Mouse (Mus musculus) c-Kit-positive CD71-negative TER-119-negative erythroid progenitor cells, embryonic 14.5 days (primary cell): ENCODE data around the gene Rc3h1.
"Not testable (repeated sequence)": the region's sequence is repeated elsewhere in the genome, so short reads cannot be mapped to it uniquely, and the experiment has no call there.

Experiments used
- DNase-seq: peaks from one replicate; pipeline ENCODE4 v3.0.0-alpha.2; 2013; ENCODE audit warnings: low read depth

Gene Rc3h1

GRCm38 (mm10) chr1:160906057-160906557 is at the start of gene Rc3h1:
Rc3h1 (plus strand) TSS chr1:160906418.
- DNase-seq: peak; percentile 86

GRCm38 (mm10) chr1:160858132-160858531 is 48.1 kb upstream of the Rc3h1 start:
- no peak for DNase-seq

GRCm38 (mm10) chr1:160859874-160860273 is 46.3 kb upstream of the Rc3h1 start:
- DNase-seq: not testable (repeated sequence)

- no peak for DNase-seq
Measured at GRCm38 (mm10) chr1:160861142-160861541, 45.1 kb upstream of the Rc3h1 start.

- DNase-seq: no peak
Measured at GRCm38 (mm10) chr1:160861632-160862031, 44.6 kb upstream of the Rc3h1 start.

GRCm38 (mm10) chr1:160863027-160863426 is 43.2 kb upstream of the Rc3h1 start:
- DNase-seq: no peak

GRCm38 (mm10) chr1:160874757-160875156 is 31.5 kb upstream of the Rc3h1 start:
- no peak for DNase-seq

GRCm38 (mm10) chr1:160876968-160877367 is 29.2 kb upstream of the Rc3h1 start:
- DNase-seq: no peak

GRCm38 (mm10) chr1:160878485-160878884 is 27.7 kb upstream of the Rc3h1 start:
- peak; percentile 10 for DNase-seq

- DNase-seq: not testable (repeated sequence)
Measured at GRCm38 (mm10) chr1:160881378-160881777, 24.8 kb upstream of the Rc3h1 start.

GRCm38 (mm10) chr1:160881968-160882367 is 24.2 kb upstream of the Rc3h1 start:
- no peak for DNase-seq

GRCm38 (mm10) chr1:160884273-160884672 is 21.9 kb upstream of the Rc3h1 start:
- no peak for DNase-seq

- no peak for DNase-seq
Measured at GRCm38 (mm10) chr1:160884993-160885392, 21.2 kb upstream of the Rc3h1 start.

- DNase-seq: no peak
Measured at GRCm38 (mm10) chr1:160899701-160900100, 6.5 kb upstream of the Rc3h1 start.

GRCm38 (mm10) chr1:160904047-160904446 is 2.2 kb upstream of the Rc3h1 start:
- DNase-seq: no peak

GRCm38 (mm10) chr1:160906558-160907481 is 602 bp downstream of the Rc3h1 start:
- DNase-seq: peak; percentile 25

- no peak for DNase-seq
Measured at GRCm38 (mm10) chr1:160910176-160910575, 4.0 kb downstream of the Rc3h1 start.

- no peak for DNase-seq
Measured at GRCm38 (mm10) chr1:160910812-160911211, 4.6 kb downstream of the Rc3h1 start.

GRCm38 (mm10) chr1:160919383-160919782 is 13.2 kb downstream of the Rc3h1 start:
- no peak for DNase-seq

- DNase-seq: no peak
Measured at GRCm38 (mm10) chr1:160921938-160922337, 15.7 kb downstream of the Rc3h1 start.

GRCm38 (mm10) chr1:160931320-160931719 is 25.1 kb downstream of the Rc3h1 start:
- no peak for DNase-seq

- peak; percentile 24 for DNase-seq
Measured at GRCm38 (mm10) chr1:160933896-160934482, 27.8 kb downstream of the Rc3h1 start.

GRCm38 (mm10) chr1:160935551-160935950 is 29.3 kb downstream of the Rc3h1 start:
- DNase-seq: no peak
